Mouse (Mus musculus): ENCODE results near the gene Ndnf. TPM values are rescaled to one million over a fixed set of nuclear protein-coding genes. Genes with fewer than 3 reads are reported as not detected.

Gene Ndnf
- 5.2 TPM in 2 replicates for polyA plus RNA-seq (2015; fragmentation: Nextera tagmentation; extraction: Ambion mirVana)

GRCm38 (mm10) chr6:65671451-65671850 lies at the start of gene Ndnf:
Gene Ndnf (plus strand): TSS chr6:65671590.
- H3K27ac ChIP-seq, result peak within 1 kb of the TSS; percentile 11; the same call in 1 of the 2 replicates
- H3K9me3 ChIP-seq (replicated peaks; ENCODE audit: low read length), result no peaks in the 10 kb centered on the region
- no peak for TF ChIP-seq CTCF (IDR thresholded peaks at IDR 0.05; ENCODE audit: low read depth)
- H3K9ac ChIP-seq (ENCODE audit: low read depth, low read length), result peak within 1 kb of the TSS; percentile 53
- H3K27me3 ChIP-seq (ENCODE audit: insufficient read depth, low read length), result no peaks in the 10 kb centered on the region; the same call in 1 of the 2 replicates
- 0% methylated on average over 15 of the region's 45 CpGs for WGBS
- ATAC-seq (replicated peaks; ENCODE audit: low FRiP score, low read depth) (peak; percentile 92), DNase-seq (ENCODE audit: low spot score) (peak; percentile 79)
- H3K4me3 ChIP-seq (replicated peaks; ENCODE audit: low read depth, low read length), result peak within 1 kb of the TSS; percentile 56
- no peaks in the 10 kb centered on the region for H3K36me3 ChIP-seq (ENCODE audit: insufficient read depth, low read length)
- peaks cover 6% of the 10 kb centered on the region for H3K4me1 ChIP-seq (replicated peaks; ENCODE audit: insufficient read depth, low read length)
- H3K4me2 ChIP-seq (ENCODE audit: low read length), result peak within 1 kb of the TSS; percentile 95

DNA sequence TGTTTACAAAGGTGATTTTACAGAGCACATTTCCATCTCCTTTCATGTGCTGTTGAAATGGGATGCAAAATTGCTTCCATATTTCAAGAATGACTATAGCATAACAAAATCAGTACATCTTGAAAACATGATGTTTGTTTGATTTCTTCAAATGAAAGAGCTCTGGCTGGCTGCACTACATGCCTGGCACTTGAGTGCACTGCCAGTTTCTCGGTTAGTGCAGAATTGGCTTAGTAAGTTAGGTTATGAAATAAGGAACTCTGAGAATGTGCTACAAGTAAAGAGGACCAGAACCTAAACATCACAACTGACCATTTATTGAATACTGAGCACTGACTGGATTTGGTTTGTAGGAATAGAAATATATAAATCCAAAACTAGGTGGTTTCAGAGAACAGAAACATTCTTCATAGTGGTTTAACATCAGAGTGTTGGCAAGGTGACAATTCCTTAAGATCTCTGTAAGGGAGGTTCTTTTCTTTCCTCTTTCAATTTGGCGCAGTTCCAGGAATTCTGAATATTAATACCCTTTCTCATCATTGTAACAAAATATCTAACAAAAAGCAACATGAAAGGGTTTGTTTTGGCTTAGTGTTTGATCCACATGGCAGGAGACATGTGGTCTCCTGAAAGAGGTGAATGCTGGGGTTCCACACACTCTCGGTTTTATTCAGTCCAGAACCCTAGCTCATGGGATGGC lies 48.2 kb upstream of the Ndnf start:
- H3K27ac ChIP-seq, result no peak overlapping the region
- H3K4me3 ChIP-seq (replicated peaks; ENCODE audit: low read depth, low read length), result no peak overlapping the region
- no peak for DNase-seq (ENCODE audit: low spot score)
- H3K4me1 ChIP-seq (replicated peaks; ENCODE audit: insufficient read depth, low read length), result no peaks in the 10 kb centered on the region
- no peaks in the 10 kb centered on the region for H3K36me3 ChIP-seq (ENCODE audit: insufficient read depth, low read length)
- no peaks in the 10 kb centered on the region for H3K27me3 ChIP-seq (ENCODE audit: insufficient read depth, low read length)
- no peak for ATAC-seq (replicated peaks; ENCODE audit: low FRiP score, low read depth)
- no peaks in the 10 kb centered on the region for H3K9me3 ChIP-seq (replicated peaks; ENCODE audit: low read length)
- WGBS, result 77% methylated on average over 3 of the region's 3 CpGs
- no peak for TF ChIP-seq CTCF (IDR thresholded peaks at IDR 0.05; ENCODE audit: low read depth)
- no peak overlapping the region for H3K4me2 ChIP-seq (ENCODE audit: low read length)
- no peak overlapping the region for H3K9ac ChIP-seq (ENCODE audit: low read depth, low read length)

- DNase-seq (ENCODE audit: low spot score) (no peak), ATAC-seq (replicated peaks; ENCODE audit: low FRiP score, low read depth) (no peak)
- Histone ChIP-seq H3K4me1 (replicated peaks; ENCODE audit: insufficient read depth, low read length) (no peaks in the 10 kb centered on the region), H3K27ac (no peak overlapping the region), H3K27me3 (ENCODE audit: insufficient read depth, low read length) (no peaks in the 10 kb centered on the region), H3K4me2 (ENCODE audit: low read length) (no peak overlapping the region), H3K4me3 (replicated peaks; ENCODE audit: low read depth, low read length) (no peak overlapping the region), H3K9ac (ENCODE audit: low read depth, low read length) (no peak overlapping the region), H3K36me3 (ENCODE audit: insufficient read depth, low read length) (no peaks in the 10 kb centered on the region), H3K9me3 (replicated peaks; ENCODE audit: low read length) (no peaks in the 10 kb centered on the region)
- no peak for TF ChIP-seq CTCF (IDR thresholded peaks at IDR 0.05; ENCODE audit: low read depth)
- WGBS, result 74% methylated on average over 2 of the region's 2 CpGs
These were observed 40.8 kb upstream of the Ndnf start for GRCm38 (mm10) chr6:65630578-65630977.

- no peak for DNase-seq (ENCODE audit: low spot score)
- Histone ChIP-seq H3K9me3 (replicated peaks; ENCODE audit: low read length) (no peaks in the 10 kb centered on the region), H3K4me2 (ENCODE audit: low read length) (no peak overlapping the region), H3K9ac (ENCODE audit: low read depth, low read length) (no peak overlapping the region), H3K36me3 (ENCODE audit: insufficient read depth, low read length) (no peaks in the 10 kb centered on the region), H3K4me1 (replicated peaks; ENCODE audit: insufficient read depth, low read length) (no peaks in the 10 kb centered on the region), H3K4me3 (replicated peaks; ENCODE audit: low read depth, low read length) (no peak overlapping the region), H3K27me3 (ENCODE audit: insufficient read depth, low read length) (no peaks in the 10 kb centered on the region), H3K27ac (no peak overlapping the region)
- ATAC-seq (replicated peaks; ENCODE audit: low FRiP score, low read depth), result no peak
- TF ChIP-seq CTCF (IDR thresholded peaks at IDR 0.05; ENCODE audit: low read depth), result no peak
- 52% methylated on average over 5 of the region's 5 CpGs for WGBS
These were observed 39.2 kb upstream of the Ndnf start for GRCm38 (mm10) chr6:65632184-65632583.

DNA sequence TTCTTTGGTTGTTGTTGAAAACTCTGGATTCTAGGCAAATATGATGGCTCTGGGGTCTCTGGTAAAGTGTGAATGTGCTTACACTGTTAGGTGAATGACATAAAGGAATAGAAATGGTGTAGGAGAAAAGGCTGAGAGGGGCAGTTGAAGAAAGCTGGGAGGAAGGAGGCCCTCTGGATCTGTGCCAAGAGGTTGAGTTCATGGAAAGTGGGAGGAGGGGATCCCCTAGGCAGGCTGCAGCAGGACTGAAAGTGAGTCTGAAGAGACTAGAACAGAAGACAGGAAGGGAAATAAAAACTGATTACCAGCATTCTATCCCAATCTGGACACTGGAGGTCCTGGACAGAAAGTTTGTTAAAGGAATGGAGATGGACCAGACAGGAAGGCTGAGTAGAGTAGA lies 29.0 kb upstream of the Ndnf start:
- DNase-seq (ENCODE audit: low spot score) (no peak), ATAC-seq (replicated peaks; ENCODE audit: low FRiP score, low read depth) (no peak)
- Histone ChIP-seq H3K4me2 (ENCODE audit: low read length) (no peak overlapping the region), H3K9me3 (replicated peaks; ENCODE audit: low read length) (no peaks in the 10 kb centered on the region), H3K4me1 (replicated peaks; ENCODE audit: insufficient read depth, low read length) (no peaks in the 10 kb centered on the region), H3K9ac (ENCODE audit: low read depth, low read length) (no peak overlapping the region), H3K27ac (no peak overlapping the region), H3K4me3 (replicated peaks; ENCODE audit: low read depth, low read length) (no peak overlapping the region), H3K36me3 (ENCODE audit: insufficient read depth, low read length) (no peaks in the 10 kb centered on the region), H3K27me3 (ENCODE audit: insufficient read depth, low read length) (no peaks in the 10 kb centered on the region)
- TF ChIP-seq CTCF (IDR thresholded peaks at IDR 0.05; ENCODE audit: low read depth), result no peak

DNA sequence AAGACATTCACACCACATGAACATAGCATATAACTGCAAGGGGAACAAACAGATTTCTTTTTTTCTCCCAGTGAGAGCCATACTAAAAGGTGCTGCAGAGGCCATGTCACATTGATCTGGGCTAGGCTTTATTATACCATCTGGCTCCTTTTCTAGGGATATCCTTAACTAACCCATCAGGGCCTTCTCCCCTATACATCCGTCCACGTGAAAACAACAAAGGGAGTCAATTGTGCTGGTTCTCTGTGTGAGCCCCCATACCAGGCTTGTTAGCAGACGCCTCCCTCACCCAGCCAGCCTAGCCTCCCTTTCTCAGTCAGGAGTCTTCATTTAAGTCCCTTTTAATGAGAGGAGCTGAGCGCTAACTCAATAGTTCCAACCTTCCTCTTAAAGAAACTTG lies 27.3 kb upstream of the Ndnf start:
- Histone ChIP-seq H3K27ac (no peak overlapping the region), H3K27me3 (ENCODE audit: insufficient read depth, low read length) (no peaks in the 10 kb centered on the region), H3K9ac (ENCODE audit: low read depth, low read length) (no peak overlapping the region), H3K36me3 (ENCODE audit: insufficient read depth, low read length) (no peaks in the 10 kb centered on the region), H3K4me1 (replicated peaks; ENCODE audit: insufficient read depth, low read length) (no peaks in the 10 kb centered on the region), H3K4me2 (ENCODE audit: low read length) (no peak overlapping the region), H3K9me3 (replicated peaks; ENCODE audit: low read length) (no peaks in the 10 kb centered on the region), H3K4me3 (replicated peaks; ENCODE audit: low read depth, low read length) (no peak overlapping the region)
- ATAC-seq (replicated peaks; ENCODE audit: low FRiP score, low read depth) (no peak), DNase-seq (ENCODE audit: low spot score) (no peak)
- WGBS, result 70% methylated on average over 4 of the region's 4 CpGs
- no peak for TF ChIP-seq CTCF (IDR thresholded peaks at IDR 0.05; ENCODE audit: low read depth)

GRCm38 (mm10) chr6:65646408-65646807 lies 25.0 kb upstream of the Ndnf start:
- H3K27ac ChIP-seq, result no peak overlapping the region

More at GRCm38 (mm10) chr6:65646408-65646807, 25.0 kb upstream of the Ndnf start:
- ATAC-seq (replicated peaks; ENCODE audit: low FRiP score, low read depth) (no peak), DNase-seq (ENCODE audit: low spot score) (no peak)
- Histone ChIP-seq H3K9ac (ENCODE audit: low read depth, low read length) (no peak overlapping the region), H3K27me3 (ENCODE audit: insufficient read depth, low read length) (no peaks in the 10 kb centered on the region), H3K4me3 (replicated peaks; ENCODE audit: low read depth, low read length) (no peak overlapping the region), H3K4me2 (ENCODE audit: low read length) (no peak overlapping the region), H3K36me3 (ENCODE audit: insufficient read depth, low read length) (no peaks in the 10 kb centered on the region), H3K4me1 (replicated peaks; ENCODE audit: insufficient read depth, low read length) (no peaks in the 10 kb centered on the region), H3K9me3 (replicated peaks; ENCODE audit: low read length) (no peaks in the 10 kb centered on the region)
- TF ChIP-seq CTCF (IDR thresholded peaks at IDR 0.05; ENCODE audit: low read depth), result no peak
- WGBS, result 80% methylated on average over 3 of the region's 3 CpGs

Measured in kidney, postnatal 0 days (tissue).